Comparison of ENCODE assay signal across 9 mouse cellular contexts in the genomic region with DNA sequence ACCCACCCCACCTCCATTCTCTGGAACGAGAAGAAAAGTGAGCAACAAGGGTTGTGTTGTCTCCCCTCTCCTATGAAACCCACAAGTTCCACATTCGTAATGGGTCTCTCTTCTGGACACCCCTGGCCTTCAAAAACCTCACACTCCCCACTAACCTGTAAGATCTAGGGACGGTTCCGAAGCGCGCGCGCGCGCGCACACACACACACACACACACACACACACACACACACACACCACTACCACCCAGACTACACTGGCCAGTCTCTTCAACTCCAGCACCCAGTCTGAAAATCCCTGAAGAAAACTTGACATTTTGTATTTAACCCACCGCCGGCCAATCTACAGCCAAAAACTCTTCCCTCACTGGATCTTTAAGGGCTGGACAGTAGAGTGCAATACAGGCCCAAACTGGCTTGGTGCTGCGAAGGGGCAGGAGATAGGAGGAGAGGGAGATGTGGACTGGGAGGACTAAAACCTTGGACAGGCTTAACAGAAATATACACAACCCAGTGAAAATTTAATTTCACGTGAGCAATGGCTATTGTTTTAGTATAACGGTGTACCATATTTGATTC. TPM values are rescaled to one million over a fixed set of nuclear protein-coding genes. Genes with fewer than 3 reads are reported as not detected.
DNase-seq lines count a peak whose midpoint lies in the region; ATAC-seq and TF ChIP-seq lines count a peak whose summit lies in the region.
"Had no signal": no experiment of that assay in that cellular context is flagged by ENCODE, and none has a peak within 500 bp of the region (broad histone marks: within the 10 kb centered on the region; RNA-seq: fewer than 3 reads in every experiment).

Vsx1 (minus strand) TSS at position 138 of the 578 bp plus-strand sequence.

- peak within 1 kb of the TSS; percentile 56 for H3K4me2 ChIP-seq in neural tube, embryonic 11.5 days (ENCODE audit: low read depth)
- H3K4me2 ChIP-seq in liver, embryonic 15.5 days, result peak within 1 kb of the TSS; percentile 41; the same call in 1 of the 2 replicates

- DNase-seq in gastrocnemius, adult 2 months, result no peak
- DNase-seq in gastrocnemius, postnatal 14 days, result no peak
- DNase-seq in neural tube, embryonic 11.5 days (ENCODE audit: low spot score), result no peak
- DNase-seq in neural tube, embryonic 10.5 days (ENCODE audit: extremely low spot score, low spot score), result no peak
- no peak for DNase-seq in adrenal gland, adult (ENCODE audit: inconsistent age in 2 of 2, low spot score in 1 of 2)
- no peak for DNase-seq in layer of hippocampus, adult 8-10 months (ENCODE audit: low spot score in 2 of 2)
- DNase-seq in spleen, adult 18-20 months, result no peak

- no peaks in the 10 kb centered on the region for H3K4me1 ChIP-seq in neural tube, embryonic 11.5 days (ENCODE audit: control insufficient read depth, insufficient read depth, low read length)
- no peaks in the 10 kb centered on the region for H3K4me1 ChIP-seq in liver, embryonic 15.5 days (replicated peaks)

- H3K9ac ChIP-seq in neural tube, embryonic 11.5 days (ENCODE audit: low read length), result 0 out of 2 replicates have a peak within 1 kb of the TSS, but pooled peaks have one; percentile 15
- H3K9ac ChIP-seq in liver, embryonic 15.5 days, result no peak within 1 kb of the TSS

- peaks cover 58% of the 10 kb centered on the region for H3K27me3 ChIP-seq in neural tube, embryonic 11.5 days (ENCODE audit: control insufficient read depth, insufficient read depth, low read length)
- H3K27me3 ChIP-seq in liver, embryonic 15.5 days, result peaks cover 84% of the 10 kb centered on the region

- peak within 1 kb of the TSS; percentile 61 for H3K4me3 ChIP-seq in gastrocnemius, adult 2 months
- H3K4me3 ChIP-seq in neural tube, embryonic 11.5 days (ENCODE audit: low read depth, low read length), result peak within 1 kb of the TSS; percentile 34
- 0 out of 2 replicates have a peak within 1 kb of the TSS, but pooled peaks have one; percentile 12 for H3K4me3 ChIP-seq in liver, embryonic 15.5 days (replicated peaks)

- 49% methylated on average over 16 of the region's 16 CpGs for WGBS in neural tube, embryonic 11.5 days
- WGBS in liver, embryonic 15.5 days (ENCODE audit: insufficient replicate concordance), result 45% methylated on average over 16 of the region's 16 CpGs

- H3K27ac ChIP-seq in gastrocnemius, adult 2 months, result no peak within 1 kb of the TSS
- H3K27ac ChIP-seq in neural tube, embryonic 11.5 days (ENCODE audit: low read depth, low read length), result no peak within 1 kb of the TSS
- no peak within 1 kb of the TSS for H3K27ac ChIP-seq in liver, embryonic 15.5 days (replicated peaks)

- intact Hi-C loops in gastrocnemius, adult 2 months (cut with DNase I), result no loop called here
- intact Hi-C loops in gastrocnemius, postnatal 14 days (cut with DNase I; ENCODE audit: low total_unique reads), result no loop called here

- H3K36me3 ChIP-seq in neural tube, embryonic 11.5 days (ENCODE audit: control insufficient read depth, insufficient read depth, low read length), result no peaks in the 10 kb centered on the region
- H3K36me3 ChIP-seq in liver, embryonic 15.5 days (replicated peaks), result no peaks in the 10 kb centered on the region

- no peak for TF ChIP-seq CTCF in gastrocnemius, adult 2 months (IDR thresholded peaks at IDR 0.05)

- ATAC-seq in neural tube, embryonic 11.5 days (ENCODE audit: insufficient read depth, low FRiP score, low TSS enrichment), result no peak
- ATAC-seq in liver, embryonic 15.5 days (ENCODE audit: insufficient read depth), result no peak

- no peaks in the 10 kb centered on the region for H3K9me3 ChIP-seq in neural tube, embryonic 11.5 days (ENCODE audit: control insufficient read depth, low read length)
- H3K9me3 ChIP-seq in liver, embryonic 15.5 days (replicated peaks), result no peaks in the 10 kb centered on the region

RNA-seq across cellular contexts. Expression of gene Vsx1, which starts in this region (rescaled TPM):
- total RNA-seq in gastrocnemius, adult 2 months (2021), result not detected
- not detected for total RNA-seq in gastrocnemius, postnatal 14 days (2021)
- 0.91 and 0.99 TPM in 2 replicates for polyA plus RNA-seq in neural tube, embryonic 11.5 days (2014; fragmentation: Nextera tagmentation; extraction: Ambion mirVana)
- polyA plus RNA-seq in liver, embryonic 15.5 days (2015; fragmentation: Nextera tagmentation; extraction: Ambion mirVana), result not detected in 2 replicates
- total RNA-seq in layer of hippocampus, adult 8-10 months (2022), result not detected
- polyA plus RNA-seq: gonadal fat pad, adult 2 months had no signal
